Mouse (Mus musculus): ENCODE results near the gene Gm20388. TPM values are rescaled to one million over a fixed set of nuclear protein-coding genes. Genes with fewer than 3 reads are reported as not detected.

Gm20388 gene
- polyA plus RNA-seq, 1 experiment = 10.6 TPM

DNA sequence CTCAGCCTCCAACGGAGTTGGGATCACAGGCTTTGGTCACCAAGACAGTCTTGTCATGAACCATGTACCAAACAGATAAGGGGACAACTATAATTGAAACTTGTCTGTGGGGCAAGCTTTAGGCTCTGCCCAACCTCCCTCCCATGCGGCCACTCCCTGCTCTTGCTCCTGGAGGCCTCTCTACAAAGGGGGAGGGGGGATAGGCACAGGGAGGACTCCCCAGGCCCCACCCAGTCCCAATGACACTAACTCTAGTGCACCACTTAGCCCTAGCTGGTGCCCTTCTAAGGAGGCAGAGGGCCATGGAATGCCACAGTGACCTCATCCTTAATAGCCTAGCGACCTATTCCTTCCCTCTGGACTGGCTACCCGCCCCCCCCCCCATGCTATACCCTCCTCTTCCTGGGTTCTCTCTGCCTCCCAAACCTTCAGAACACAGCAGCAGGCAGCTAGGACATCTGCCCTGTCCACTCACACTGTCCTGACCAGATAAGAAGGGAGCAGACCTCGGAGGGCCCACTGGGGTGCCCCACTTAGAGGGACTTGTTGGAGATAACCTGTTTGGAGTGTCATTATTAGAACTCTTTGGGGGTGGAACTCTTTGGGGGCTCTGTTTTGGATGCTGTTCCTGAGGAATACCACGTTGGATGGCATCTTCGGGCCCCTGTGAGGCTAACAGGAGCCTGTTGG lies 2635.6 kb downstream of the Gm20388 start:
- Histone ChIP-seq H3K27ac (ENCODE audit: control insufficient read depth, insufficient read depth, low read depth, low read length, poor library complexity) (peak overlapping the region; percentile 84), H3K4me3 (replicated peaks; ENCODE audit: control insufficient read depth, low read depth, low read length) (no peak overlapping the region), H3K4me1 (ENCODE audit: control insufficient read depth, insufficient read depth, low read length) (peaks cover 15% of the 10 kb centered on the region)
- WGBS = 69% methylated on average over 7 of the region's 7 CpGs
- no peak for TF ChIP-seq POLR2A (IDR thresholded peaks at IDR 0.05; ENCODE audit: borderline replicate concordance, control insufficient read depth, low read depth, low read length)
- TF ChIP-seq CTCF (IDR thresholded peaks at IDR 0.05; ENCODE audit: control insufficient read depth, insufficient read depth, low read length) = no peak

DNA sequence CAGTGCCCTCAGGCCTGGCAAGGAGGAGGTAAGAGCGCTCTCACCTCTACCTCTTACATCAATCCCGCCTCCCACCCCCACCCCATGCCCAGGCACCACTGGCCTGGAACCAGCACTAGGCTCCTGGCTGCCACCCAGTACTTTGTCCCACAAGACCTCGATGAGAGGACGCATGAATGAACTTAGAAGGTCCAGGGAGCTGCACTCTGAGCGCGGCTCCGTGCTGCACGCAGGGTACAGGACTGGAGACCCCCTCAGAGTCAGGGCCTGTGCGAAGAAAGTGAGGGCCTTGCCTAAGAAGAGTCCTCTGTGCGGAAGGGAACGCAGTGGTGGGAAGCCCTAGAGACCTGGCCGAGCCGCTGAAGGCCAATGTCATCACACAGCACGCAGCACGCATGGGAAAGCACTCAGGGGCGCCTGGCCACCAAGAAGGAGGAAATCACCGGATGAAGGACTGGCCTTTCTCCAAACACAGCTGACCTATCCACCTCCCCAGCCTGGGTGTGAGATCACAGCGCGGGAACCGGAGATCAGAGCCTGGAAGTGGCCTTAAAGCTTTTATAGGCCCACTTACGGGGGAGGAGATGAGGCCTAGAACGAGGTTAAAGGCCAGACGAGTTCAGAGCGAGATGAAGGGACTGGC lies 2636.3 kb downstream of the Gm20388 start:
- WGBS = 72% methylated on average over 24 of the region's 24 CpGs
- H3K4me1 ChIP-seq (ENCODE audit: control insufficient read depth, insufficient read depth, low read length) = peaks cover 15% of the 10 kb centered on the region
- no peak overlapping the region for H3K4me3 ChIP-seq (replicated peaks; ENCODE audit: control insufficient read depth, low read depth, low read length)
- peak overlapping the region; percentile 84 for H3K27ac ChIP-seq (ENCODE audit: control insufficient read depth, insufficient read depth, low read depth, low read length, poor library complexity)
- TF ChIP-seq POLR2A (IDR thresholded peaks at IDR 0.05; ENCODE audit: borderline replicate concordance, control insufficient read depth, low read depth, low read length) (no peak), CTCF (IDR thresholded peaks at IDR 0.05; ENCODE audit: control insufficient read depth, insufficient read depth, low read length) (no peak)

DNA sequence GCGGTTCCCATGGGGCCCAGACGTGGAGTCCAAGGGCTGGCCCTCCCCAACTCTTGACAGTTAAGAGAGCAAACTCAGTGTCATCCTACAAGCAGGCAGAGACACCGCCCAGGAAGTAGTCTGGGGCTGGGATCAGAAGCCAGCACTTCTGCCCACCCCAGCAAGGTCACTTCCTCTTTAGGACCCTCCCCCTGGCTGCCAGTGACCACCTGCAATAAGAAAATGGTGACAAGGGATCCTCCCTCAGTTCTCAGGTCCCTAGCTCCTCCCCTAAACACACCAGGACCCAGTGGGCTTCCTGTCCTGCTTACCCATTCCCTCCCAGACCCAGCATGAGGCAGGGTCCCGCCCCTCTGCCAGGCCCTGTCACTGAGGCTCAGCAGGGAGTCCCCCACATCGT lies 2637.2 kb downstream of the Gm20388 start:
- H3K4me1 ChIP-seq (ENCODE audit: control insufficient read depth, insufficient read depth, low read length) = peaks cover 15% of the 10 kb centered on the region
- H3K27ac ChIP-seq (ENCODE audit: control insufficient read depth, insufficient read depth, low read depth, low read length, poor library complexity) = peak overlapping the region; percentile 84
- 0% methylated on average over 5 of the region's 5 CpGs for WGBS
- no peak overlapping the region for H3K4me3 ChIP-seq (replicated peaks; ENCODE audit: control insufficient read depth, low read depth, low read length)
- TF ChIP-seq CTCF (IDR thresholded peaks at IDR 0.05; ENCODE audit: control insufficient read depth, insufficient read depth, low read length) (no peak), POLR2A (IDR thresholded peaks at IDR 0.05; ENCODE audit: borderline replicate concordance, control insufficient read depth, low read depth, low read length) (no peak)

DNA sequence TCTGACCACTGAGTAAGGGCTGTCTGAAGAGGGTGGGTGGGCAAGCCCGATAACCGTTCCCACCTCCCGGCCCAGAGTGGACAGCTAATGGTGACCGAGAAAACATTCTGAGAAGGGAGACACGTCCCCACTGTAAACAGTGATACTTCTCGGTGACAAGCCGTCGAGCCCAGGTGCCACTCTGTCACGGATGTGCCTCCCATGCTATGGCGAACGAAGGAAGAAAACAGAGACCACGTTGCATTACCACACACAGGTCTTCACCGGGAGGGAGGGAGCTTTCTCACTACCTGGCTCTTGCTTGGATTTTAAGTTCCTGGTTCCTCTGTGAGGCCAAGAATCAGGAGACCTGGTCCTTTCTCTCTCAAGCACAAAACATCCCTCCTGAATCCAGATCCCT lies 2637.7 kb downstream of the Gm20388 start:
- H3K27ac ChIP-seq (ENCODE audit: control insufficient read depth, insufficient read depth, low read depth, low read length, poor library complexity) = peak overlapping the region; percentile 84
- WGBS = 21% methylated on average over 13 of the region's 13 CpGs
- H3K4me1 ChIP-seq (ENCODE audit: control insufficient read depth, insufficient read depth, low read length) = peaks cover 15% of the 10 kb centered on the region
- H3K4me3 ChIP-seq (replicated peaks; ENCODE audit: control insufficient read depth, low read depth, low read length) = peak overlapping the region; percentile 17
- TF ChIP-seq POLR2A (IDR thresholded peaks at IDR 0.05; ENCODE audit: borderline replicate concordance, control insufficient read depth, low read depth, low read length) (no peak), CTCF (IDR thresholded peaks at IDR 0.05; ENCODE audit: control insufficient read depth, insufficient read depth, low read length) (no peak)

DNA sequence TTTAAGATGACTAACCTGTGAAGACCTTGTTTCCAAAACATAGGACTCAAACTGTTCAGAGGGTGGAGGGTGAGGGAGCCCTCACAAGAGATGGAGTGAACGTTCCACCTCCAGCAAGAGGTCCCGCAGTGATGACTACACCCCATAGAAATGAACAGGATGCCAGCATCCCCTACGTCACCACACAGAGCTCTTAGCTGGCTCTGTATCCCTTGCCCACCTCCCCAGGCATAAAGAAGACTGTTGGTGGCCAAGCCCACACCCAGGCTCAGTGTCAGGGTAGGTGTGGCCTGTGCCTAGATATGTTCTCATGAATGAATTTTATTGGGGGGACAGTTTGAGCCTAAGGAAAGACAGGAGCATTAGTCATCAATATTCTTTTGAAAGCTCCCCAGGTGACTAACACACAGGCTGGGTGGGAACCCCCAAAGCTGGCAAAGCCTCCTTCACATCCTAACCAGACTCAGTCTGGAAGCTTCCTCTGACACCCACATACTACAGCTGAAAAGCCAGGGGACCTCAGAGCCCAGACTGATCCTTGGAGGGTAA lies 2638.3 kb downstream of the Gm20388 start:
- no peak for TF ChIP-seq POLR2A (IDR thresholded peaks at IDR 0.05; ENCODE audit: borderline replicate concordance, control insufficient read depth, low read depth, low read length)
- TF ChIP-seq CTCF (IDR thresholded peaks at IDR 0.05; ENCODE audit: control insufficient read depth, insufficient read depth, low read length) = no peak
- 68% methylated on average over 3 of the region's 3 CpGs for WGBS
- peaks cover 15% of the 10 kb centered on the region for H3K4me1 ChIP-seq (ENCODE audit: control insufficient read depth, insufficient read depth, low read length)
- no peak overlapping the region for H3K4me3 ChIP-seq (replicated peaks; ENCODE audit: control insufficient read depth, low read depth, low read length)
- H3K27ac ChIP-seq (ENCODE audit: control insufficient read depth, insufficient read depth, low read depth, low read length, poor library complexity) = peak overlapping the region; percentile 84

GRCm38 (mm10) chr8:122550234-122550994 lies 2639.8 kb downstream of the Gm20388 start:
- H3K27ac ChIP-seq (ENCODE audit: control insufficient read depth, insufficient read depth, low read depth, low read length, poor library complexity) = peak overlapping the region; percentile 83
- H3K4me3 ChIP-seq (replicated peaks; ENCODE audit: control insufficient read depth, low read depth, low read length) = peak overlapping the region; percentile 59
- 2% methylated on average over 52 of the region's 52 CpGs for WGBS
- peaks cover 15% of the 10 kb centered on the region for H3K4me1 ChIP-seq (ENCODE audit: control insufficient read depth, insufficient read depth, low read length)
- no peak for TF ChIP-seq CTCF (IDR thresholded peaks at IDR 0.05; ENCODE audit: control insufficient read depth, insufficient read depth, low read length)
- TF ChIP-seq POLR2A (IDR thresholded peaks at IDR 0.05; ENCODE audit: borderline replicate concordance, control insufficient read depth, low read depth, low read length) = no peak

GRCm38 (mm10) chr8:122550995-122551264 lies 2640.3 kb downstream of the Gm20388 start:
- Histone ChIP-seq H3K27ac (ENCODE audit: control insufficient read depth, insufficient read depth, low read depth, low read length, poor library complexity) (peak overlapping the region; percentile 83), H3K4me1 (ENCODE audit: control insufficient read depth, insufficient read depth, low read length) (peaks cover 15% of the 10 kb centered on the region), H3K4me3 (replicated peaks; ENCODE audit: control insufficient read depth, low read depth, low read length) (peak overlapping the region; percentile 59)
- no peak for TF ChIP-seq CTCF (IDR thresholded peaks at IDR 0.05; ENCODE audit: control insufficient read depth, insufficient read depth, low read length)
- no peak for TF ChIP-seq POLR2A (IDR thresholded peaks at IDR 0.05; ENCODE audit: borderline replicate concordance, control insufficient read depth, low read depth, low read length)
- WGBS = under 1% methylated on average over 42 of the region's 43 CpGs

Measured in bone marrow, adult 2 months (tissue).